Mouse (Mus musculus) hindbrain, embryonic 11.5 days (tissue): Measurements from ENCODE around the gene Il6st. TPM values are rescaled to one million over a fixed set of nuclear protein-coding genes. Genes with fewer than 3 reads are reported as not detected.

Source experiments
- ATAC-seq: fragments of 200-750 bp; cut with Nextera tagmentation; 2 replicates; pipeline ENCODE4 v1.8.0; 2017; ENCODE audit warnings: mild to moderate bottlenecking, moderate TSS enrichment, moderate library complexity; ENCODE audit not compliant: low FRiP score
- DNase-seq: peaks from one replicate; pipeline ENCODE4 v3.0.0-alpha.2; 2015; ENCODE audit warnings: low spot score
- H3K27ac ChIP-seq: fragments of 300-500 bp; sonication (generic); 2 replicates; pipeline ENCODE4 v1.5.1; 2014; ENCODE audit warnings: mild to moderate bottlenecking, low read depth, low read length
- H3K27me3 ChIP-seq: fragments of 300-500 bp; sonication (generic); 2 replicates; pipeline ENCODE4 v1.6.1; 2014; ENCODE audit warnings: mild to moderate bottlenecking, low read length, moderate library complexity, mixed read lengths; ENCODE audit not compliant: control insufficient read depth, insufficient read depth
- H3K36me3 ChIP-seq: fragments of 300-500 bp; sonication (generic); 2 replicates; pipeline ENCODE4 v1.6.1; 2014; ENCODE audit warnings: mild to moderate bottlenecking, low read length, moderate library complexity, mixed read lengths; ENCODE audit not compliant: control insufficient read depth, insufficient read depth
- H3K4me1 ChIP-seq: fragments of 300-500 bp; sonication (generic); replicated peaks from 2 replicates; pipeline ENCODE4 v1.6.1; 2014; ENCODE audit warnings: low read length, mixed read lengths; ENCODE audit not compliant: control insufficient read depth, insufficient read depth
- H3K4me2 ChIP-seq: fragments of 300-500 bp; sonication (generic); replicated peaks from 2 replicates; pipeline ENCODE4 v1.6.1; 2014; ENCODE audit warnings: mild to moderate bottlenecking, low read depth, low read length
- H3K4me3 ChIP-seq: fragments of 300-500 bp; sonication (generic); 2 replicates; pipeline ENCODE4 v1.5.1; 2014; ENCODE audit warnings: low read depth, low read length
- H3K9ac ChIP-seq: fragments of 300-500 bp; sonication (generic); 2 replicates; pipeline ENCODE4 v1.6.1; 2014; ENCODE audit warnings: low read depth, low read length
- H3K9me3 ChIP-seq: fragments of 300-500 bp; sonication (generic); 2 replicates; pipeline ENCODE4 v1.6.1; 2016; ENCODE audit warnings: low read length; ENCODE audit not compliant: control insufficient read depth
- whole genome bisulfite sequencing: fragments of 180-500 bp; shearing (Covaris S2); extraction: QIAGEN DNeasy Blood & Tissue Kit; methylation state at CpG from one replicate; pipeline ENCODE4 v1.1.7; 2014; 5-methylcytosine and 5-hydroxymethylcytosine counted together
- polyA plus RNA-seq: library from polyadenylated mRNA; unstranded; fragments of >200 nt; fragmentation: Nextera tagmentation; extraction: Ambion mirVana; gene quantifications from 2 replicates; pipeline ENCODE4 v1.2.1, GENCODE M21; 2014

The Il6st gene
- polyA plus RNA-seq, 1 experiment from 2014 or later: 27.0 TPM

- no peak overlapping the region for H3K27ac ChIP-seq
- ATAC-seq (no peak), DNase-seq (no peak)
- H3K36me3 ChIP-seq: no peaks in the 10 kb centered on the region
- no peaks in the 10 kb centered on the region for H3K27me3 ChIP-seq
- no peaks in the 10 kb centered on the region for H3K9me3 ChIP-seq
- H3K4me3 ChIP-seq: no peak overlapping the region
- no peaks in the 10 kb centered on the region for H3K4me1 ChIP-seq
- no peak overlapping the region for H3K4me2 ChIP-seq
- 92% methylated on average over 11 of the region's 11 CpGs for WGBS
- H3K9ac ChIP-seq: no peak overlapping the region
Observed at GRCm38 (mm10) chr13:112458435-112459018, 5.3 kb upstream of the Il6st start.

- H3K36me3 ChIP-seq: no peaks in the 10 kb centered on the region
- no peak overlapping the region for H3K27ac ChIP-seq
- WGBS: 83% methylated on average over 6 of the region's 6 CpGs
- no peak for DNase-seq
- no peak for ATAC-seq
- no peaks in the 10 kb centered on the region for H3K9me3 ChIP-seq
- H3K9ac ChIP-seq: no peak overlapping the region
- no peaks in the 10 kb centered on the region for H3K27me3 ChIP-seq
- H3K4me2 ChIP-seq: no peak overlapping the region
- no peak overlapping the region for H3K4me3 ChIP-seq
- H3K4me1 ChIP-seq: no peaks in the 10 kb centered on the region
Observed at GRCm38 (mm10) chr13:112459956-112460355, 3.9 kb upstream of the Il6st start.

GRCm38 (mm10) chr13:112462411-112462987 lies 1.4 kb upstream of the Il6st start:
- H3K9ac ChIP-seq: no peak overlapping the region
- no peak for ATAC-seq
- no peaks in the 10 kb centered on the region for H3K4me1 ChIP-seq
- DNase-seq: no peak
- H3K4me3 ChIP-seq: no peak overlapping the region
- no peaks in the 10 kb centered on the region for H3K27me3 ChIP-seq
- no peak overlapping the region for H3K4me2 ChIP-seq
- H3K9me3 ChIP-seq: no peaks in the 10 kb centered on the region
- H3K27ac ChIP-seq: no peak overlapping the region
- H3K36me3 ChIP-seq: no peaks in the 10 kb centered on the region
- WGBS: 32% methylated on average over 6 of the region's 6 CpGs

GRCm38 (mm10) chr13:112463337-112463802 lies 500 bp upstream of the Il6st start:
- H3K27ac ChIP-seq: peak overlapping the region; percentile 63; the same call in 1 of the 2 replicates
- WGBS: 2% methylated on average over 17 of the region's 17 CpGs

GRCm38 (mm10) chr13:112464626-112465287 lies 887 bp downstream of the Il6st start:
- no peak for ATAC-seq
- no peak overlapping the region for H3K27ac ChIP-seq

More at GRCm38 (mm10) chr13:112463337-112463802, 500 bp upstream of the Il6st start:
- Histone ChIP-seq H3K4me2 (peak overlapping the region; percentile 81), H3K27me3 (no peaks in the 10 kb centered on the region), H3K9me3 (no peaks in the 10 kb centered on the region), H3K4me3 (peak overlapping the region; percentile 87), H3K4me1 (no peaks in the 10 kb centered on the region), H3K9ac (peak overlapping the region; percentile 55), H3K36me3 (no peaks in the 10 kb centered on the region)
- DNase-seq: no peak
- ATAC-seq: peak; percentile 88

GRCm38 (mm10) chr13:112465585-112465984 lies 1.7 kb downstream of the Il6st start:
- no peaks in the 10 kb centered on the region for H3K9me3 ChIP-seq
- H3K27ac ChIP-seq: no peak overlapping the region
- no peaks in the 10 kb centered on the region for H3K4me1 ChIP-seq
- H3K4me2 ChIP-seq: no peak overlapping the region; the same call in 1 of the 2 replicates
- DNase-seq (no peak), ATAC-seq (no peak)
- H3K4me3 ChIP-seq: no peak overlapping the region
- whole genome bisulfite sequencing: 58% methylated on average over 2 of the region's 2 CpGs
- H3K9ac ChIP-seq: no peak overlapping the region
- H3K36me3 ChIP-seq: no peaks in the 10 kb centered on the region
- no peaks in the 10 kb centered on the region for H3K27me3 ChIP-seq

More at GRCm38 (mm10) chr13:112464626-112465287, 887 bp downstream of the Il6st start:
- no peaks in the 10 kb centered on the region for H3K9me3 ChIP-seq
- peak overlapping the region; percentile 74 for H3K9ac ChIP-seq
- H3K4me1 ChIP-seq: no peaks in the 10 kb centered on the region
- no peak for DNase-seq
- no peaks in the 10 kb centered on the region for H3K36me3 ChIP-seq
- WGBS: 7% methylated on average over 18 of the region's 18 CpGs
- H3K4me3 ChIP-seq: peak overlapping the region; percentile 87
- peak overlapping the region; percentile 81 for H3K4me2 ChIP-seq
- no peaks in the 10 kb centered on the region for H3K27me3 ChIP-seq

GRCm38 (mm10) chr13:112466136-112466945 lies 2.5 kb downstream of the Il6st start:
- DNase-seq (no peak), ATAC-seq (no peak)
- Histone ChIP-seq H3K9me3 (no peaks in the 10 kb centered on the region), H3K36me3 (no peaks in the 10 kb centered on the region), H3K4me3 (no peak overlapping the region), H3K27me3 (no peaks in the 10 kb centered on the region), H3K4me1 (no peaks in the 10 kb centered on the region), H3K4me2 (no peak overlapping the region), H3K9ac (no peak overlapping the region), H3K27ac (no peak overlapping the region)
- WGBS: 90% methylated on average over 19 of the region's 19 CpGs

- Histone ChIP-seq H3K27ac (no peak overlapping the region), H3K4me2 (no peak overlapping the region), H3K27me3 (no peaks in the 10 kb centered on the region), H3K36me3 (no peaks in the 10 kb centered on the region), H3K9ac (no peak overlapping the region), H3K4me3 (no peak overlapping the region), H3K4me1 (no peaks in the 10 kb centered on the region), H3K9me3 (no peaks in the 10 kb centered on the region)
- 90% methylated on average over 3 of the region's 3 CpGs for WGBS
- DNase-seq (no peak), ATAC-seq (no peak)
Observed at GRCm38 (mm10) chr13:112466946-112467255, 3.0 kb downstream of the Il6st start.
